Mouse (Mus musculus) thymus, adult 2 months (tissue): ENCODE results near the gene Slc38a3.

ENCODE experiments used
- CTCF ChIP-seq: fragments of 200-500 bp; IDR thresholded peaks from 2 replicates; pipeline ENCODE4 v1.5.1; 2012; ENCODE audit warnings: mild to moderate bottlenecking, control low read depth, low read length, moderate library complexity, borderline replicate concordance; ENCODE audit not compliant: control insufficient read depth, poor library complexity, insufficient read depth; ENCODE audit errors: extremely low read depth
- POLR2A ChIP-seq: fragments of 200-500 bp; IDR thresholded peaks from 2 replicates; pipeline ENCODE4 v1.6.1; 2012; ENCODE audit warnings: mild to moderate bottlenecking, low read length, control low read depth, moderate library complexity; ENCODE audit not compliant: control insufficient read depth, poor library complexity, insufficient read depth; ENCODE audit errors: extremely low read depth

DNA sequence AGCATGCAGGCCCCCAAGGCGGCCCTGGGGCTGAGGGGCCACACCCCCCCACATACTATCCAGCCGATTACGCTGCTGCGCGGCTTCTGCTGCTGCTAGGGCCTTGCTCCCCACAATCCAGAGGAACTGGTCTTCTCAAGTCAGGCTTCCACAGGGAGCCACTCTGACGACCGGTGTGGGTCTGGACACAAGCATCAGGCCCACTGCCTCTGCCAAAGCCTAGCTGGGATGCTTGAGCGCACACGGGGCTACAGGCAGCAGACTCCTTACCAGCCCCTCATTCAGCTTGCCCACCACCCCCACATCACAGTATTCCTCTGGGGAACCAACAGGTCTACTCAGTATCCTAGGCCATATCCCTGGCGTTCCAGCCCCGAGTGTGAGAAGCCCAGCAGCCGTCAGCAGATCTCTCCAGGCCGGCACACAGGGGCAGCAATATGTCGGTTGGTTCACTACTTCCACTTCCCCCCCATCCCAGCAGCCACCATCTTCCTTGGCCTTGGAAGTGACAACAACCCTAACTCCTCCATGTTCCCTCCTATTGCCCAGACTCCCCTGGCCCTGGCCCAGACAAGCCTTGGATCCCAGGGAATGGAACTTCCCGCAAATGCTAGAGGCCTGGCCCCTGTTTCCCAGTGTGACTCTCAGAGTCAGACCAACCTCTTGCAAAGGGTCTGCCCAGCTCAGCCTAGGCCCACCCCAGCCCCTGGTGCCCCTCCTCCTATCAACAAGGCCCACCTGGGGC, 35.5 kb downstream of the Slc38a3 start:
- no peak for TF ChIP-seq POLR2A
- no peak for TF ChIP-seq CTCF
